Mouse (Mus musculus): Measurements from ENCODE around the gene Hsd11b2. TPM values are rescaled to one million over a fixed set of nuclear protein-coding genes. Genes with fewer than 3 reads are reported as not detected.

The Hsd11b2 gene
- polyA plus RNA-seq, 1 experiment from 2014 or later = 0.13 TPM

- H3K4me1 ChIP-seq (ENCODE audit: insufficient read depth) = peaks cover 22% of the 10 kb centered on the region
- ATAC-seq (no peak), DNase-seq (no peak)
- WGBS (ENCODE audit: insufficient replicate concordance) = 35% methylated on average over 8 of the region's 8 CpGs
- H3K4me3 ChIP-seq (ENCODE audit: low read depth, low read length) = no peak overlapping the region
- peaks cover 36% of the 10 kb centered on the region for H3K27me3 ChIP-seq (ENCODE audit: insufficient read depth, low read length)
- no peak overlapping the region for H3K9ac ChIP-seq (replicated peaks)
- TF ChIP-seq CTCF (IDR thresholded peaks at IDR 0.05; ENCODE audit: low read depth) = no peak
- no peak for TF ChIP-seq EP300 (IDR thresholded peaks at IDR 0.05; ENCODE audit: low read depth)
- 0 out of 2 replicates have a peak, but pooled peaks cover 8% of the 10 kb centered on the region for H3K36me3 ChIP-seq (replicated peaks; ENCODE audit: insufficient read depth, low read length)
- H3K9me3 ChIP-seq (ENCODE audit: low read length) = no peaks in the 10 kb centered on the region
- H3K4me2 ChIP-seq (ENCODE audit: low read depth, low read length) = 0 out of 2 replicates have a peak overlapping the region, but pooled peaks have one; percentile 97
- no peak overlapping the region for H3K27ac ChIP-seq (ENCODE audit: low read depth)
Observed at GRCm38 (mm10) chr8:105517346-105517745, 1.2 kb upstream of the Hsd11b2 start.

GRCm38 (mm10) chr8:105519591-105519990 is 1.0 kb downstream of the Hsd11b2 start:
- Histone ChIP-seq H3K4me1 (ENCODE audit: insufficient read depth) (peaks cover 22% of the 10 kb centered on the region), H3K4me3 (ENCODE audit: low read depth, low read length) (peak overlapping the region; percentile 58; the same call in 1 of the 2 replicates), H3K9me3 (ENCODE audit: low read length) (no peaks in the 10 kb centered on the region), H3K4me2 (ENCODE audit: low read depth, low read length) (peak overlapping the region; percentile 97; the same call in 1 of the 2 replicates), H3K27ac (ENCODE audit: low read depth) (no peak overlapping the region), H3K36me3 (replicated peaks; ENCODE audit: insufficient read depth, low read length) (peaks cover 28% of the 10 kb centered on the region), H3K9ac (replicated peaks) (no peak overlapping the region), H3K27me3 (ENCODE audit: insufficient read depth, low read length) (peaks cover 36% of the 10 kb centered on the region)
- DNase-seq (no peak), ATAC-seq (no peak)
- TF ChIP-seq EP300 (IDR thresholded peaks at IDR 0.05; ENCODE audit: low read depth) (no peak), CTCF (IDR thresholded peaks at IDR 0.05; ENCODE audit: low read depth) (no peak)
- WGBS (ENCODE audit: insufficient replicate concordance) = 16% methylated on average over 2 of the region's 2 CpGs

GRCm38 (mm10) chr8:105520521-105520920 is 2.0 kb downstream of the Hsd11b2 start:
- H3K9ac ChIP-seq (replicated peaks) = no peak overlapping the region
- no peak overlapping the region for H3K27ac ChIP-seq (ENCODE audit: low read depth)
- no peak overlapping the region for H3K4me3 ChIP-seq (ENCODE audit: low read depth, low read length)
- 61% methylated on average over 5 of the region's 5 CpGs for WGBS (ENCODE audit: insufficient replicate concordance)
- peaks cover 36% of the 10 kb centered on the region for H3K27me3 ChIP-seq (ENCODE audit: insufficient read depth, low read length)
- H3K36me3 ChIP-seq (replicated peaks; ENCODE audit: insufficient read depth, low read length) = peaks cover 38% of the 10 kb centered on the region
- ATAC-seq (no peak), DNase-seq (no peak)
- TF ChIP-seq CTCF (IDR thresholded peaks at IDR 0.05; ENCODE audit: low read depth) = no peak
- no peak for TF ChIP-seq EP300 (IDR thresholded peaks at IDR 0.05; ENCODE audit: low read depth)
- H3K4me1 ChIP-seq (ENCODE audit: insufficient read depth) = peaks cover 22% of the 10 kb centered on the region
- no peak overlapping the region for H3K4me2 ChIP-seq (ENCODE audit: low read depth, low read length)
- H3K9me3 ChIP-seq (ENCODE audit: low read length) = no peaks in the 10 kb centered on the region

DNA sequence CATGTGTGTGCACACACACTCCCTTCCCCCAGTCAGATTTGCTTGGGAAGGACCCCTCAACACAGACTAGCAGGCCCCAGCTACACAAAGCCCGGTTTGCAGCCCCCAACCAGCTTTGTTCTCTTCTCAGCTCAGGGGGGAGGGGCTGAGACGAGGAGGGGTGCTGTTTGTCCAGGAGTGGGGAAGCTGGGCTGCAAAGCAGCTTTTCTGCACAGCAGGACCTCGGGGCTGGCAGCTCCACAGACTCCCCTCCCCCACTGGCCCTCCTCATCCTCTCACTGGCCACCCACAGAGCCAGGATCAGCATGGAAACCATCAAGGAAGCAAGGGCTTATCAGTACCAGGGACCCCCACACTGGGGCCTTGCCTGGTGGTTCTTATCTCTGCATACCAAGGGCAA is 2.5 kb downstream of the Hsd11b2 start:
- peaks cover 20% of the 10 kb centered on the region for H3K4me1 ChIP-seq (ENCODE audit: insufficient read depth)
- H3K9me3 ChIP-seq (ENCODE audit: low read length) = no peaks in the 10 kb centered on the region

GRCm38 (mm10) chr8:105521995-105522769 is 3.6 kb downstream of the Hsd11b2 start:
- ATAC-seq = no peak
- Histone ChIP-seq H3K4me1 (ENCODE audit: insufficient read depth) (peaks cover 17% of the 10 kb centered on the region), H3K27ac (ENCODE audit: low read depth) (no peak overlapping the region), H3K27me3 (ENCODE audit: insufficient read depth, low read length) (peaks cover 26% of the 10 kb centered on the region), H3K9me3 (ENCODE audit: low read length) (no peaks in the 10 kb centered on the region), H3K9ac (replicated peaks) (no peak overlapping the region), H3K4me2 (ENCODE audit: low read depth, low read length) (no peak overlapping the region), H3K4me3 (ENCODE audit: low read depth, low read length) (no peak overlapping the region), H3K36me3 (replicated peaks; ENCODE audit: insufficient read depth, low read length) (peaks cover 42% of the 10 kb centered on the region)
- DNase-seq = no peak
- TF ChIP-seq EP300 (IDR thresholded peaks at IDR 0.05; ENCODE audit: low read depth) = no peak
- TF ChIP-seq CTCF (IDR thresholded peaks at IDR 0.05; ENCODE audit: low read depth) = no peak
- 88% methylated on average over 21 of the region's 21 CpGs for WGBS (ENCODE audit: insufficient replicate concordance)

More for the DNA sequence above, 2.5 kb downstream of the Hsd11b2 start:
- Histone ChIP-seq H3K4me2 (ENCODE audit: low read depth, low read length) (no peak overlapping the region), H3K27me3 (ENCODE audit: insufficient read depth, low read length) (peaks cover 36% of the 10 kb centered on the region), H3K4me3 (ENCODE audit: low read depth, low read length) (no peak overlapping the region), H3K36me3 (replicated peaks; ENCODE audit: insufficient read depth, low read length) (peaks cover 38% of the 10 kb centered on the region), H3K27ac (ENCODE audit: low read depth) (no peak overlapping the region), H3K9ac (replicated peaks) (no peak overlapping the region)
- WGBS (ENCODE audit: insufficient replicate concordance) = 24% methylated on average over 3 of the region's 3 CpGs
- TF ChIP-seq EP300 (IDR thresholded peaks at IDR 0.05; ENCODE audit: low read depth) (no peak), CTCF (IDR thresholded peaks at IDR 0.05; ENCODE audit: low read depth) (no peak)
- ATAC-seq = no peak
- no peak for DNase-seq

GRCm38 (mm10) chr8:105522890-105523289 is 4.3 kb downstream of the Hsd11b2 start:
- WGBS (ENCODE audit: insufficient replicate concordance) = 68% methylated on average over 9 of the region's 9 CpGs
- no peak overlapping the region for H3K4me2 ChIP-seq (ENCODE audit: low read depth, low read length)
- no peaks in the 10 kb centered on the region for H3K9me3 ChIP-seq (ENCODE audit: low read length)
- peaks cover 43% of the 10 kb centered on the region for H3K36me3 ChIP-seq (replicated peaks; ENCODE audit: insufficient read depth, low read length)
- H3K4me3 ChIP-seq (ENCODE audit: low read depth, low read length) = no peak overlapping the region
- H3K4me1 ChIP-seq (ENCODE audit: insufficient read depth) = peaks cover 17% of the 10 kb centered on the region
- H3K27me3 ChIP-seq (ENCODE audit: insufficient read depth, low read length) = peaks cover 19% of the 10 kb centered on the region
- DNase-seq = no peak
- no peak for ATAC-seq
- no peak overlapping the region for H3K9ac ChIP-seq (replicated peaks)
- TF ChIP-seq CTCF (IDR thresholded peaks at IDR 0.05; ENCODE audit: low read depth) (no peak), EP300 (IDR thresholded peaks at IDR 0.05; ENCODE audit: low read depth) (no peak)
- no peak overlapping the region for H3K27ac ChIP-seq (ENCODE audit: low read depth)
